Mouse (Mus musculus) brain, embryonic 14.5 days (tissue): ENCODE results near the gene Sdc1. TPM values are rescaled to one million over a fixed set of nuclear protein-coding genes. Genes with fewer than 3 reads are reported as not detected.

Source experiments
- DNase-seq: peaks from one replicate; pipeline ENCODE4 v3.0.0-alpha.2; 2011; ENCODE audit warnings: low read depth
- CTCF ChIP-seq: fragments of 200-500 bp; IDR thresholded peaks from 2 replicates; pipeline ENCODE4 v1.5.1; 2012; ENCODE audit warnings: inconsistent platforms, mild to moderate bottlenecking, moderate library complexity, borderline replicate concordance; ENCODE audit not compliant: insufficient read depth, insufficient read length; ENCODE audit errors: extremely low read depth
- POLR2A ChIP-seq: fragments of 200-500 bp; IDR thresholded peaks from 2 replicates; pipeline ENCODE4 v1.6.1; 2012; ENCODE audit warnings: mild to moderate bottlenecking, inconsistent platforms, borderline replicate concordance; ENCODE audit not compliant: poor library complexity, insufficient read depth, insufficient read length, severe bottlenecking; ENCODE audit errors: extremely low read depth
- polyA plus RNA-seq: library from polyadenylated mRNA; depleted of rRNA; stranded (reverse); fragments of >200 nt; gene quantifications from 2 replicates; pipeline ENCODE4 v1.2.3, GENCODE M21; 2012

Sdc1 gene
- polyA plus RNA-seq, 1 experiment = 34.5 TPM

DNA sequence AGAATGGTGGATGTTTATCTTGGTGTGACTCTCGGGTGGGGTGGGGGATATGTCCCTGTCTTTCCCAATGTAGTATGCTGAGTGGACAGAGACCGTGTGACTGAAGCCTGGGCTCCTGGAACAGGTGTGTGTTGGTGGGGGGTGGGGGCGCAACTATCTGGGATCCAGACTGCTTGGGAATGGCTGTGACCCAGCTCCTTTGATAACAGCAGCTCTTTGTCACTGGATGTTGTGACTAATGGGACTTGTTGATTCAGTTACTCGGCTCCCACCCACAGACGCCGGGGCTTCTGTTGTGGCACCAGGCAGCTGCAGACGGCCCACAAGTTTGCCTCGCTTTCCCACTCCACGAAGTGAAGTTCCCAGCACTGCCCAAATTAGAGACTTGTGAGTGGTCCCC is 13.1 kb downstream of the Sdc1 start:
- DNase-seq = no peak
- TF ChIP-seq POLR2A = no peak
- TF ChIP-seq CTCF = no peak

GRCm38 (mm10) chr12:8786476-8786875 is 15.4 kb downstream of the Sdc1 start:
- no peak for TF ChIP-seq CTCF
- no peak for TF ChIP-seq POLR2A
- DNase-seq = no peak

DNA sequence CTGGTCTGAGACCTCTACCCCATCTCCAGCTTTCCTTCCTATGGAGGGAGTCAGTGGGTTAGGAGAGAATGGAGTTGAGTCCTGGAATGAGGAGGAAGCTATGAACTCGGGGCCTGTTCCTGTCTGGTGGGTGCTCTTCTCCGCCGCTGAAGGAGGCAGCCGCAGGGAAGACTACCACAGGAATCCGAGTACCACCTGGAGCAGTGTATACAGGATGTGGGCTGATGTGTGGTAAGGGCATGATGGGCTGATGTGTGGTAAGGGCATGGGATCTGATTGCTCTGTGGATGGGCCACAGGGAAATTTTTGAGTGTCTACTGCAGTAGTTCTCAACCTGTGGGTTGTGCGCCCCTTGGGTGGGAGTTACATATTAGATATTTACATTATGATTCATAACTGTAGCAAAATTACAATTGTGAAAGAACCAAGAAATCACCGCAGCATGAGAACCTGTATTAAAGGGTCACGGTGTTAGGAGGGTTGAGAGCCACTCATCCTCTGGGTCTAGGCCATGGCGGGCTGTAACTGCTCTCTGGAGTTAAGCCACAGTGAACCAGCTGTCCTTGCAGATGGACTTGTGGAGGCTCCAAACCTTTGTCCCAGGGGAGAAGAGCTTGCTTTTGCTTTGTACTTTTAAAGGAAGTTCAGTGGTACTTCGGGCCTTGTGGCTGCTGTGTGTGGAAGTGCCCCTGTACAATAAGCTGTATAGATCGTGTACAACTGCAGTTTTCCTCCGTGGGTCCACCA is 16.0 kb downstream of the Sdc1 start:
- TF ChIP-seq CTCF (no peak), POLR2A (no peak)
- DNase-seq = no peak

GRCm38 (mm10) chr12:8788469-8788868 is 17.3 kb downstream of the Sdc1 start:
- no peak for TF ChIP-seq POLR2A
- no peak for TF ChIP-seq CTCF
- DNase-seq = no peak

DNA sequence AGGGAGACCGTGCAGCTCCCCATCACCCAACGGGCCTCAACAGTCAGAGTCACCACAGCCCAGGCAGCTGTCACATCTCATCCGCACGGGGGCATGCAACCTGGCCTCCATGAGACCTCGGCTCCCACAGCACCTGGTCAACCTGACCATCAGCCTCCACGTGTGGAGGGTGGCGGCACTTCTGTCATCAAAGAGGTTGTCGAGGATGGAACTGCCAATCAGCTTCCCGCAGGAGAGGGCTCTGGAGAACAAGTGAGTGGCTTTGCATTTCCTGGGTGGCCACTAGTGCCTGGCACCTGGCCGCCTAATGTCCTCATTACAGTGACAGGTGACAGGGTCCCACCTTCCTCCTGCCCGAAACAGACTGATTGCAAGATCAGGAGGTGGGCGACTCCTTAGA is 19.5 kb downstream of the Sdc1 start:
- TF ChIP-seq POLR2A = no peak
- TF ChIP-seq CTCF = no peak

DNA sequence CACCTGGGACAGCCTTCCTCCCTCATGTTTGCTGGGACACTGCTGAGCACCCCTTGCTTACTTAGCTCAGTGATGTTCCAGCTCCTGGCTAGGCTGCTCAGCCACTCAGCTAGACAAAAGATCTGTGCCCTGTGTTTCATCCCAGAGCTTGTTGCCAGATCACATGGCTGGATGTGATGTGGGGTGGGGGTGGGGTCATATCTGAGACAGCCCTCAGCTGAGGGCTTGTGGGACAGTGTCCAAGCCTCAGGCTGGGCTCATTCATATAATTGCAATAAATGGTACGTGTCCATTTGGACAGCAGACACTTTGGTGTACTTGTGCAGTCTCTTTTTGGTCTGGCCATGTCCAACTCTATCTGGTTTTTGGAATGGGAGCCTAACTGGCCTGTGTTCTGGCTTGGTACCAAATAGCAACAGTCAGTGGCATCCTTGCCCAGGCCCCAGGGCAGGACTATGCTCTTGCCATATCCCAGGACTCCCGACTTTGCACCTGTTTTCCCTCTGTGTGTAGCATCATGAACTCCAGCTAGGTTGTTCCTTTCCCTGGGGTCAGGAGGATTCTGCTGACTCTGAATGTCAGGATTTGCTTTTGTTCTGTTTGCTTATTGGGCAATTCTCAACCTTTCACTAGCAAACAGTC is 22.4 kb downstream of the Sdc1 start:
- DNase-seq = no peak
- TF ChIP-seq POLR2A (no peak), CTCF (no peak)

More for the DNA sequence above, 19.5 kb downstream of the Sdc1 start:
- no peak for DNase-seq

DNA sequence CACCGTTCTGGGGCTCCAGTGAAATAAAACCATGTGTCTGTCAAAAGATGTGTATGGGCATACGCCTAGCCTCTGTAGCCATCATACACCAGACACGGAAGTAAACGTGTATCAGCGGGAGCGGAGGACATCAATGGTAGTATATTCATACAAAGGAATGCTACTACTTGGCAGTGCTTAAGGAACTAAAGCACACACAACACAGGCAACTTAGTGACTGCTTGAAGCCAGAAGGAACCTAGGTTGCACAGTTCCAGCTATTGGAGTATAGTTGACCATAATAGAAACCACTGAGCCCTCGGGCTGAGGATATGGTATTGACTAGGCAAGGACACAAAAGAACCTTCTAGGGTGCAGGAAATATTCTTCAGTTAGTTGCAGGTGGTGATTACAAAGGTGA is 26.8 kb downstream of the Sdc1 start:
- TF ChIP-seq CTCF = no peak
- TF ChIP-seq POLR2A = no peak
- DNase-seq = no peak

GRCm38 (mm10) chr12:8798486-8799020 is 27.4 kb downstream of the Sdc1 start:
- no peak for DNase-seq
- no peak for TF ChIP-seq POLR2A
- no peak for TF ChIP-seq CTCF

DNA sequence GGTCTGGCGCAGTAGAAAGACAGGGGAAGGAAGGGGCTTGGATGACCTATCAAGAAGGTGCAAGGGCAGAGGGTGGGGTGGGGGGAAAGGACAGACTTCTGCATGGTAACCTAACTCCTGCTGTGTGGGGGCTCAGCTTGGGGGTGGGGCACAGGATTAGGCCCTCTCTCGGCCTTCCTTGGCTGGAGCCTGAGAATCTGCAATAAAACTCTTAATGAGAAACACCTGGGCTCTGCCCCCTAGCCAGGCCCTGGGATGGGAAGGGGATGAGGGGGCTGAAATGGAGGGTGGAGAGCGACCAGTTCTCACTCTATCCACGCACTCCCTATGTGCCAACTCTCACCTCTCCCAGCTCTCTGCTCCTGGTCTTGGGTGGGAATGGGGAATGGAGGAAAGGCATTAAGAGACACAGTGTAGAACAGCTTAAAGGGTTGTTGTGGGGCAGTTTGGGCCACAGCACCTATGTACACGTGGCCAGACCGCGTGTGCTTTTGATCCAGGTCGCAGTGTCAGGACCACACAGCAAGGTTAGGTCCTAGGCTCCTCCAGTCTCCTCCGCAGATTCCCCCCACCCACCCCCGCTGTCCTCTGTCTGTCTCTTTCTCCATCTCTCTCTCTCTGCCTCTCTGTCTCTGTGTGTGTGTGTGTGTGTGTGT is 32.4 kb downstream of the Sdc1 start:
- no peak for DNase-seq

DNA sequence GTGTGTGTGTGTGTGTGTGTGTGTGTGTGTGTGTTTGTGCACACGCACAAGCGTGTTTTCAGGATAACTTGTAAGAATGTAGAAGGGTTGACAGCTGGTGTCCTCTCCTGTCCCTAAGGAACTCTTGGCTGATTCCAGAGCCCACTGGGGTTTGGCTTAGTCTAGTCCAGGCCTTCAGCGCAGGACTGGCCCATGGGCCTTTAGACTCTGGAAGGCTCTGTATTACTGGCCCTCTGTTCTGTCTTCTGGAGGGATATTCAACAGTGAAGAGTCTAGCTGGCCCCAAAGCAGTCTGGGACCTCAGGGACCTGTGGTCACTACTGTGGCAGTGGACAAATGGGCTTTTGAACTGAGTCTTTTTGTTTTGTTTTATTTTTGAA is 32.9 kb downstream of the Sdc1 start:
- no peak for DNase-seq

More for the DNA sequence above, 32.4 kb downstream of the Sdc1 start:
- TF ChIP-seq POLR2A (no peak), CTCF (no peak)

More for the DNA sequence above, 32.9 kb downstream of the Sdc1 start:
- TF ChIP-seq CTCF (no peak), POLR2A (no peak)
